Mouse (Mus musculus): ENCODE data around the gene Pfkl. TPM values are rescaled to one million over a fixed set of nuclear protein-coding genes. Genes with fewer than 3 reads are reported as not detected.
"Not testable (repeated sequence)": the region's sequence is repeated elsewhere in the genome, so short reads cannot be mapped to it uniquely, and the experiment has no call there.

The Pfkl gene
- polyA plus RNA-seq, 1 experiment from 2014 or later = 88.0 TPM

- H3K4me3 ChIP-seq (replicated peaks; ENCODE audit: low read depth, low read length) = peak overlapping the region; percentile 26
- no peaks in the 10 kb centered on the region for H3K9me3 ChIP-seq (ENCODE audit: control insufficient read depth, low read length)
- DNase-seq = no peak
- no peaks in the 10 kb centered on the region for H3K36me3 ChIP-seq (ENCODE audit: control insufficient read depth, insufficient read depth, low read length)
- no peak overlapping the region for H3K27ac ChIP-seq (replicated peaks; ENCODE audit: low read depth, low read length)
- H3K4me1 ChIP-seq (ENCODE audit: control insufficient read depth, insufficient read depth, low read length) = no peaks in the 10 kb centered on the region
- peak overlapping the region; percentile 51 for H3K4me2 ChIP-seq (ENCODE audit: low read length)
- ATAC-seq (ENCODE audit: low FRiP score, low TSS enrichment) = 0 out of 2 replicates have a peak, but pooled peaks have one; percentile 17
- WGBS = 61% methylated on average over 14 of the region's 14 CpGs
- H3K9ac ChIP-seq (replicated peaks; ENCODE audit: low read length) = peak overlapping the region; percentile 9; the same call in 1 of the 2 replicates
- no peaks in the 10 kb centered on the region for H3K27me3 ChIP-seq (ENCODE audit: control insufficient read depth, insufficient read depth, low read length)
Measured at GRCm38 (mm10) chr10:78042697-78043405, 33.0 kb upstream of the Pfkl start.

DNA sequence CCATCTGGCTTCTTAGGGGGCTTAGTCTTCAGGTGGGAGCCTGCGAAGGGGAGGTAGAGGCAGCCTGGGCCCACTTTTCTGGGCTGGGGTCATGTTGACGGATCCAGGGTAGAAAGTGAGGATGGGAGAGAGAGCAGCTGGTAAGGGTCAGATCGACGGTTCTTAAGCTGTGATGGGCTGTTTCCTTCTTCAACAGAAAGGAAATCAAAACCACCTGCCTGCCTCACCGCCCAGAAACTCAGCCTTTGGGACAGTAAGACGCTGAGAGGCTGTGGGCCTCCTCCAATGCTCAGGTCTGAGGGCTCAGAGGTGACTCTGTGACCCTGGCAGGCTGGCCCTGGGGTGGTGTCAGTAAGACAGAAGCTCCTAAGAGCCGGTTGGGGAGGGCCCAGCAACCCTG lies 32.2 kb upstream of the Pfkl start:
- WGBS = 84% methylated on average over 7 of the region's 7 CpGs
- Histone ChIP-seq H3K4me1 (ENCODE audit: control insufficient read depth, insufficient read depth, low read length) (no peaks in the 10 kb centered on the region), H3K36me3 (ENCODE audit: control insufficient read depth, insufficient read depth, low read length) (no peaks in the 10 kb centered on the region), H3K27ac (replicated peaks; ENCODE audit: low read depth, low read length) (no peak overlapping the region), H3K9ac (replicated peaks; ENCODE audit: low read length) (no peak overlapping the region), H3K27me3 (ENCODE audit: control insufficient read depth, insufficient read depth, low read length) (no peaks in the 10 kb centered on the region), H3K4me3 (replicated peaks; ENCODE audit: low read depth, low read length) (no peak overlapping the region), H3K9me3 (ENCODE audit: control insufficient read depth, low read length) (no peaks in the 10 kb centered on the region), H3K4me2 (ENCODE audit: low read length) (no peak overlapping the region)
- ATAC-seq (ENCODE audit: low FRiP score, low TSS enrichment) = no peak
- no peak for DNase-seq

- no peaks in the 10 kb centered on the region for H3K9me3 ChIP-seq (ENCODE audit: control insufficient read depth, low read length)
- no peaks in the 10 kb centered on the region for H3K27me3 ChIP-seq (ENCODE audit: control insufficient read depth, insufficient read depth, low read length)
- no peaks in the 10 kb centered on the region for H3K36me3 ChIP-seq (ENCODE audit: control insufficient read depth, insufficient read depth, low read length)
- no peak within 1 kb of the TSS for H3K27ac ChIP-seq (replicated peaks; ENCODE audit: low read depth, low read length)
- H3K4me2 ChIP-seq (ENCODE audit: low read length) = no peak within 1 kb of the TSS
- no peak for ATAC-seq (ENCODE audit: low FRiP score, low TSS enrichment)
- WGBS = 92% methylated on average over 5 of the region's 5 CpGs
- no peak for DNase-seq
- no peak within 1 kb of the TSS for H3K4me3 ChIP-seq (replicated peaks; ENCODE audit: low read depth, low read length)
- no peaks in the 10 kb centered on the region for H3K4me1 ChIP-seq (ENCODE audit: control insufficient read depth, insufficient read depth, low read length)
- no peak within 1 kb of the TSS for H3K9ac ChIP-seq (replicated peaks; ENCODE audit: low read length)
Measured at GRCm38 (mm10) chr10:78041647-78042046, 31.8 kb upstream of the Pfkl start, which contains the start of gene Dnmt3l. TSS of gene Dnmt3l (plus strand) at chr10:78041947.

DNA sequence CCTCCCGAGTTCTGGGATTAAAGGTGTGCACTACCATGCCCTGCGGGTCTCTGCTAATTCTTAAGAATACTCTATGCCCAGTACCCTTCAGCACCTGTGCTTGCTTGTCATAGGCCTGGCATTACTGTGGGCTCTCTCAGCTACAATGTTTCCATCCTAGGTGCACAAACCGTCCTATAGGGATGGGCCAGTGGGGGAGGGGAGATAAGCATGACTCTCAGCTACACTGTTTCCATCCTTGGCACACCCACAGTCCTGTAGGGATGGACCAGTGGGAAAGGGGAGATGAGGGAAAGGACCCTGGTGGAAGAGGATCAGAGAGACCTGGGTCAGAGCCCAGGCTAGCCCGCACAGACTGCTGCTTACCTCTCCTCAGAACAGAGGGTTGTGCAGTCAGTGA lies 27.3 kb upstream of the Pfkl start:
- DNase-seq (no peak), ATAC-seq (ENCODE audit: low FRiP score, low TSS enrichment) (no peak)
- Histone ChIP-seq H3K4me2 (ENCODE audit: low read length) (no peak overlapping the region), H3K9me3 (ENCODE audit: control insufficient read depth, low read length) (no peaks in the 10 kb centered on the region), H3K27me3 (ENCODE audit: control insufficient read depth, insufficient read depth, low read length) (no peaks in the 10 kb centered on the region), H3K4me1 (ENCODE audit: control insufficient read depth, insufficient read depth, low read length) (no peaks in the 10 kb centered on the region), H3K36me3 (ENCODE audit: control insufficient read depth, insufficient read depth, low read length) (no peaks in the 10 kb centered on the region), H3K27ac (replicated peaks; ENCODE audit: low read depth, low read length) (no peak overlapping the region), H3K4me3 (replicated peaks; ENCODE audit: low read depth, low read length) (no peak overlapping the region), H3K9ac (replicated peaks; ENCODE audit: low read length) (no peak overlapping the region)
- 90% methylated on average over 4 of the region's 4 CpGs for WGBS

GRCm38 (mm10) chr10:78031987-78032386 lies 22.1 kb upstream of the Pfkl start:
- Histone ChIP-seq H3K4me3 (replicated peaks; ENCODE audit: low read depth, low read length) (no peak overlapping the region), H3K4me2 (ENCODE audit: low read length) (no peak overlapping the region), H3K9me3 (ENCODE audit: control insufficient read depth, low read length) (no peaks in the 10 kb centered on the region), H3K9ac (replicated peaks; ENCODE audit: low read length) (no peak overlapping the region), H3K27ac (replicated peaks; ENCODE audit: low read depth, low read length) (no peak overlapping the region), H3K36me3 (ENCODE audit: control insufficient read depth, insufficient read depth, low read length) (no peaks in the 10 kb centered on the region), H3K27me3 (ENCODE audit: control insufficient read depth, insufficient read depth, low read length) (no peaks in the 10 kb centered on the region), H3K4me1 (ENCODE audit: control insufficient read depth, insufficient read depth, low read length) (no peaks in the 10 kb centered on the region)
- DNase-seq (no peak), ATAC-seq (ENCODE audit: low FRiP score, low TSS enrichment) (no peak)
- 86% methylated on average over 2 of the region's 2 CpGs for WGBS

- no peak overlapping the region for H3K4me2 ChIP-seq (ENCODE audit: low read length)
- H3K36me3 ChIP-seq (ENCODE audit: control insufficient read depth, insufficient read depth, low read length) = no peaks in the 10 kb centered on the region
- no peaks in the 10 kb centered on the region for H3K4me1 ChIP-seq (ENCODE audit: control insufficient read depth, insufficient read depth, low read length)
- no peaks in the 10 kb centered on the region for H3K27me3 ChIP-seq (ENCODE audit: control insufficient read depth, insufficient read depth, low read length)
- H3K9ac ChIP-seq (replicated peaks; ENCODE audit: low read length) = no peak overlapping the region
- no peaks in the 10 kb centered on the region for H3K9me3 ChIP-seq (ENCODE audit: control insufficient read depth, low read length)
- WGBS = 95% methylated on average over 1 of the region's 1 CpGs
- ATAC-seq (ENCODE audit: low FRiP score, low TSS enrichment) = no peak
- H3K27ac ChIP-seq (replicated peaks; ENCODE audit: low read depth, low read length) = no peak overlapping the region
- no peak overlapping the region for H3K4me3 ChIP-seq (replicated peaks; ENCODE audit: low read depth, low read length)
- no peak for DNase-seq
Measured at GRCm38 (mm10) chr10:78029080-78029479, 19.2 kb upstream of the Pfkl start.

DNA sequence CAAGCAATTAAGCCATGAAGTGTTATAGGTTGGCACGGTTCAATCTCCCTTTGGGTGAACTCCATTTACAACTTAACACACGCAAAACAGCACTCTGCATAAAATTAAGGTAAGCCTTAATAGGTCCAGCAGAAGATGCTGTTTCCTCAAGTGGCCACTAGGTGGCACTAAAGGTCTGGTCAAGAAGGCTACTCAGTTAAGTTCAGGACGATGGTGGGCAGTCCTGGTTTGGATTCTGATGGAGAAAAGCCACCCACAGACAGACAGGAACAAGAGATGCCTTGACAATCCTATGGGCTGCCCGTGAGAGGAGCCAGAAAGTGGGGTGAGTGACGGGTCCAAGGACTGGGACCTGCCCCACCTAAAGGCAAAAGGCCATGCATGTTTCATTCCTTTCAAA lies 18.2 kb upstream of the Pfkl start:
- no peaks in the 10 kb centered on the region for H3K36me3 ChIP-seq (ENCODE audit: control insufficient read depth, insufficient read depth, low read length)
- H3K4me2 ChIP-seq (ENCODE audit: low read length) = no peak overlapping the region
- H3K9ac ChIP-seq (replicated peaks; ENCODE audit: low read length) = no peak overlapping the region
- ATAC-seq (ENCODE audit: low FRiP score, low TSS enrichment) (peak; percentile 77), DNase-seq (peak; percentile 93)
- no peak overlapping the region for H3K4me3 ChIP-seq (replicated peaks; ENCODE audit: low read depth, low read length)
- WGBS = 3% methylated on average over 5 of the region's 5 CpGs
- no peak overlapping the region for H3K27ac ChIP-seq (replicated peaks; ENCODE audit: low read depth, low read length)
- H3K9me3 ChIP-seq (ENCODE audit: control insufficient read depth, low read length) = no peaks in the 10 kb centered on the region
- no peaks in the 10 kb centered on the region for H3K4me1 ChIP-seq (ENCODE audit: control insufficient read depth, insufficient read depth, low read length)
- no peaks in the 10 kb centered on the region for H3K27me3 ChIP-seq (ENCODE audit: control insufficient read depth, insufficient read depth, low read length)

GRCm38 (mm10) chr10:78025453-78025852 lies 15.6 kb upstream of the Pfkl start:
- peak; percentile 23 for DNase-seq
- H3K4me1 ChIP-seq (ENCODE audit: control insufficient read depth, insufficient read depth, low read length); H3K9ac ChIP-seq (replicated peaks; ENCODE audit: low read length); H3K36me3 ChIP-seq (ENCODE audit: control insufficient read depth, insufficient read depth, low read length); H3K4me2 ChIP-seq (ENCODE audit: low read length); H3K9me3 ChIP-seq (ENCODE audit: control insufficient read depth, low read length); H3K27ac ChIP-seq (replicated peaks; ENCODE audit: low read depth, low read length); H3K4me3 ChIP-seq (replicated peaks; ENCODE audit: low read depth, low read length); ATAC-seq (ENCODE audit: low FRiP score, low TSS enrichment); H3K27me3 ChIP-seq (ENCODE audit: control insufficient read depth, insufficient read depth, low read length): not testable (repeated sequence)
- WGBS = 66% methylated on average over 6 of the region's 8 CpGs

DNA sequence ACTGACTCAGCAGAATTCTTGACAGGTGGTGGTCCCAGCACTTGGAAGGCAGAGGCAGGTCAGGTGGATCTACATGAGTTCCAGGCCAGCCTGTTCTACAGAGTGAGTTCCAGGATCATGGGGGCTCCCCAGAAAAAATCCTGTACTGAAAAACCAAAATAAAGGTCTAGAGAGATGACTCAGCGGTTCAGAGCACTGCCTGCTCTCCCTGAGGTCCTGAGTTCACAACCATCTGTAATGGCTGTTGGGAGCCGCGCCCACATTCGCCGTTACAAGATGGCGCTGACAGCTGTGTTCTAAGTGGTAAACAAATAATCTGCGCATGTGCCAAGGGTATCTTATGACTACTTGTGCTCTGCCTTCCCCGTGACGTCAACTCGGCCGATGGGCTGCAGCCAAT lies 10.1 kb upstream of the Pfkl start:
- H3K4me1 ChIP-seq (ENCODE audit: control insufficient read depth, insufficient read depth, low read length); DNase-seq; ATAC-seq (ENCODE audit: low FRiP score, low TSS enrichment); H3K36me3 ChIP-seq (ENCODE audit: control insufficient read depth, insufficient read depth, low read length); H3K4me2 ChIP-seq (ENCODE audit: low read length); H3K27me3 ChIP-seq (ENCODE audit: control insufficient read depth, insufficient read depth, low read length); H3K9me3 ChIP-seq (ENCODE audit: control insufficient read depth, low read length); H3K9ac ChIP-seq (replicated peaks; ENCODE audit: low read length); H3K27ac ChIP-seq (replicated peaks; ENCODE audit: low read depth, low read length); H3K4me3 ChIP-seq (replicated peaks; ENCODE audit: low read depth, low read length): not testable (repeated sequence)
- 95% methylated on average over 7 of the region's 11 CpGs for WGBS

Data from midbrain, embryonic 14.5 days (tissue).